Mouse (Mus musculus): Measurements from ENCODE around the gene Fhit. TPM values are rescaled to one million over a fixed set of nuclear protein-coding genes. Genes with fewer than 3 reads are reported as not detected.

Gene Fhit
- polyA plus RNA-seq, 1 experiment from 2014 or later, result 4.1 TPM

GRCm38 (mm10) chr14:10312190-10312589 is 849.6 kb downstream of the Fhit start:
- 41% methylated on average over 1 of the region's 1 CpGs for WGBS
- Histone ChIP-seq H3K4me2 (no peak overlapping the region), H3K4me3 (no peak overlapping the region), H3K9me3 (replicated peaks) (no peaks in the 10 kb centered on the region), H3K27me3 (no peaks in the 10 kb centered on the region), H3K9ac (no peak overlapping the region), H3K27ac (no peak overlapping the region), H3K4me1 (replicated peaks) (no peaks in the 10 kb centered on the region; the same call in 1 of the 2 replicates), H3K36me3 (no peaks in the 10 kb centered on the region)
- no peak for ATAC-seq (replicated peaks; ENCODE audit: insufficient number of reproducible peaks, insufficient read depth, low FRiP score, low read depth)

GRCm38 (mm10) chr14:10305286-10305685 is 856.5 kb downstream of the Fhit start:
- no peaks in the 10 kb centered on the region for H3K27me3 ChIP-seq
- no peak for ATAC-seq (replicated peaks; ENCODE audit: insufficient number of reproducible peaks, insufficient read depth, low FRiP score, low read depth)
- no peaks in the 10 kb centered on the region for H3K4me1 ChIP-seq (replicated peaks)
- H3K9ac ChIP-seq, result no peak overlapping the region
- no peak overlapping the region for H3K4me2 ChIP-seq
- H3K9me3 ChIP-seq (replicated peaks), result no peaks in the 10 kb centered on the region
- H3K27ac ChIP-seq, result no peak overlapping the region
- H3K36me3 ChIP-seq, result no peaks in the 10 kb centered on the region
- H3K4me3 ChIP-seq, result no peak overlapping the region

- H3K4me3 ChIP-seq, result no peak overlapping the region
- no peaks in the 10 kb centered on the region for H3K9me3 ChIP-seq (replicated peaks)
- no peaks in the 10 kb centered on the region for H3K4me1 ChIP-seq (replicated peaks)
- no peak overlapping the region for H3K9ac ChIP-seq
- H3K27ac ChIP-seq, result no peak overlapping the region
- no peak for ATAC-seq (replicated peaks; ENCODE audit: insufficient number of reproducible peaks, insufficient read depth, low FRiP score, low read depth)
- 29% methylated on average over 1 of the region's 1 CpGs for WGBS
- no peaks in the 10 kb centered on the region for H3K36me3 ChIP-seq
- H3K4me2 ChIP-seq, result no peak overlapping the region
- H3K27me3 ChIP-seq, result no peaks in the 10 kb centered on the region
Measured at GRCm38 (mm10) chr14:10301497-10301896, 860.3 kb downstream of the Fhit start.

- ATAC-seq (replicated peaks; ENCODE audit: insufficient number of reproducible peaks, insufficient read depth, low FRiP score, low read depth), result no peak
- Histone ChIP-seq H3K4me1 (replicated peaks) (no peaks in the 10 kb centered on the region), H3K36me3 (no peaks in the 10 kb centered on the region), H3K9ac (no peak overlapping the region), H3K4me2 (no peak overlapping the region), H3K9me3 (replicated peaks) (no peaks in the 10 kb centered on the region), H3K4me3 (no peak overlapping the region), H3K27ac (no peak overlapping the region), H3K27me3 (no peaks in the 10 kb centered on the region)
- WGBS, result 72% methylated on average over 3 of the region's 3 CpGs
Measured at GRCm38 (mm10) chr14:10300914-10301313, 860.9 kb downstream of the Fhit start.

- Histone ChIP-seq H3K27ac (no peak overlapping the region), H3K27me3 (no peaks in the 10 kb centered on the region), H3K9ac (no peak overlapping the region), H3K9me3 (replicated peaks) (no peaks in the 10 kb centered on the region), H3K4me3 (no peak overlapping the region), H3K4me1 (replicated peaks) (no peaks in the 10 kb centered on the region), H3K36me3 (no peaks in the 10 kb centered on the region), H3K4me2 (no peak overlapping the region)
- no peak for ATAC-seq (replicated peaks; ENCODE audit: insufficient number of reproducible peaks, insufficient read depth, low FRiP score, low read depth)
- WGBS, result 72% methylated on average over 2 of the region's 2 CpGs
Measured at GRCm38 (mm10) chr14:10299030-10299429, 862.8 kb downstream of the Fhit start.

- no peaks in the 10 kb centered on the region for H3K36me3 ChIP-seq
- no peaks in the 10 kb centered on the region for H3K27me3 ChIP-seq
- H3K9ac ChIP-seq, result no peak overlapping the region
- WGBS, result 72% methylated on average over 5 of the region's 5 CpGs
- H3K4me2 ChIP-seq, result no peak overlapping the region
- H3K9me3 ChIP-seq (replicated peaks), result no peaks in the 10 kb centered on the region
- no peak for ATAC-seq (replicated peaks; ENCODE audit: insufficient number of reproducible peaks, insufficient read depth, low FRiP score, low read depth)
- no peak overlapping the region for H3K4me3 ChIP-seq
- H3K27ac ChIP-seq, result no peak overlapping the region
- H3K4me1 ChIP-seq (replicated peaks), result no peaks in the 10 kb centered on the region
Measured at GRCm38 (mm10) chr14:10289043-10289442, 872.8 kb downstream of the Fhit start.

GRCm38 (mm10) chr14:10286027-10286426 is 875.8 kb downstream of the Fhit start:
- no peak overlapping the region for H3K27ac ChIP-seq
- WGBS, result 84% methylated on average over 6 of the region's 6 CpGs
- ATAC-seq (replicated peaks; ENCODE audit: insufficient number of reproducible peaks, insufficient read depth, low FRiP score, low read depth), result no peak

GRCm38 (mm10) chr14:10228708-10229107 is 933.1 kb downstream of the Fhit start:
- WGBS, result 74% methylated on average over 5 of the region's 5 CpGs
- no peak for ATAC-seq (replicated peaks; ENCODE audit: insufficient number of reproducible peaks, insufficient read depth, low FRiP score, low read depth)

More at GRCm38 (mm10) chr14:10286027-10286426, 875.8 kb downstream of the Fhit start:
- Histone ChIP-seq H3K9ac (no peak overlapping the region), H3K27me3 (no peaks in the 10 kb centered on the region), H3K4me2 (no peak overlapping the region), H3K4me3 (no peak overlapping the region), H3K9me3 (replicated peaks) (no peaks in the 10 kb centered on the region), H3K36me3 (no peaks in the 10 kb centered on the region), H3K4me1 (replicated peaks) (no peaks in the 10 kb centered on the region)

GRCm38 (mm10) chr14:10221847-10222246 is 940.0 kb downstream of the Fhit start:
- no peak overlapping the region for H3K4me2 ChIP-seq
- 67% methylated on average over 2 of the region's 2 CpGs for WGBS
- H3K27ac ChIP-seq, result no peak overlapping the region
- H3K36me3 ChIP-seq, result no peaks in the 10 kb centered on the region
- no peaks in the 10 kb centered on the region for H3K4me1 ChIP-seq (replicated peaks)
- H3K27me3 ChIP-seq, result no peaks in the 10 kb centered on the region
- no peak for ATAC-seq (replicated peaks; ENCODE audit: insufficient number of reproducible peaks, insufficient read depth, low FRiP score, low read depth)
- no peak overlapping the region for H3K4me3 ChIP-seq
- no peaks in the 10 kb centered on the region for H3K9me3 ChIP-seq (replicated peaks)
- H3K9ac ChIP-seq, result no peak overlapping the region

More at GRCm38 (mm10) chr14:10228708-10229107, 933.1 kb downstream of the Fhit start:
- Histone ChIP-seq H3K9me3 (replicated peaks) (no peaks in the 10 kb centered on the region), H3K4me3 (no peak overlapping the region), H3K27ac (no peak overlapping the region), H3K9ac (no peak overlapping the region), H3K4me1 (replicated peaks) (no peaks in the 10 kb centered on the region), H3K36me3 (no peaks in the 10 kb centered on the region), H3K4me2 (no peak overlapping the region), H3K27me3 (no peaks in the 10 kb centered on the region)

GRCm38 (mm10) chr14:10213216-10213615 is 948.6 kb downstream of the Fhit start:
- H3K4me1 ChIP-seq (replicated peaks), result no peaks in the 10 kb centered on the region
- no peak overlapping the region for H3K9ac ChIP-seq
- no peak overlapping the region for H3K4me2 ChIP-seq
- no peaks in the 10 kb centered on the region for H3K27me3 ChIP-seq
- no peaks in the 10 kb centered on the region for H3K9me3 ChIP-seq (replicated peaks)
- H3K27ac ChIP-seq, result no peak overlapping the region
- H3K36me3 ChIP-seq, result no peaks in the 10 kb centered on the region
- H3K4me3 ChIP-seq, result no peak overlapping the region
- ATAC-seq (replicated peaks; ENCODE audit: insufficient number of reproducible peaks, insufficient read depth, low FRiP score, low read depth), result no peak
- 41% methylated on average over 4 of the region's 4 CpGs for WGBS

GRCm38 (mm10) chr14:10211184-10211583 is 950.7 kb downstream of the Fhit start:
- Histone ChIP-seq H3K9ac (no peak overlapping the region), H3K27me3 (no peaks in the 10 kb centered on the region), H3K4me3 (no peak overlapping the region), H3K4me2 (no peak overlapping the region), H3K36me3 (no peaks in the 10 kb centered on the region), H3K4me1 (replicated peaks) (no peaks in the 10 kb centered on the region), H3K27ac (no peak overlapping the region), H3K9me3 (replicated peaks) (no peaks in the 10 kb centered on the region)
- ATAC-seq (replicated peaks; ENCODE audit: insufficient number of reproducible peaks, insufficient read depth, low FRiP score, low read depth), result no peak
- WGBS, result 69% methylated on average over 5 of the region's 5 CpGs

GRCm38 (mm10) chr14:10209007-10209406 is 952.8 kb downstream of the Fhit start:
- Histone ChIP-seq H3K27me3 (no peaks in the 10 kb centered on the region), H3K36me3 (no peaks in the 10 kb centered on the region), H3K4me1 (replicated peaks) (no peaks in the 10 kb centered on the region), H3K27ac (no peak overlapping the region), H3K9me3 (replicated peaks) (no peaks in the 10 kb centered on the region), H3K4me3 (no peak overlapping the region), H3K4me2 (no peak overlapping the region), H3K9ac (no peak overlapping the region)
- no peak for ATAC-seq (replicated peaks; ENCODE audit: insufficient number of reproducible peaks, insufficient read depth, low FRiP score, low read depth)
- 81% methylated on average over 3 of the region's 3 CpGs for WGBS

All from heart, embryonic 15.5 days (tissue).